ENCODE assay signal across 26 mouse cellular contexts in genomic region chr16:55394864-55395263, GRCm38 (mm10).
DNase-seq lines count a peak whose midpoint lies in the region; ATAC-seq and TF ChIP-seq lines count a peak whose summit lies in the region.
"Had no signal": no experiment of that assay in that cellular context is flagged by ENCODE, and none has a peak within 500 bp of the region (broad histone marks: within the 10 kb centered on the region; RNA-seq: fewer than 3 reads in every experiment).

No protein-coding gene starts in this region.

- no peak overlapping the region for H3K27ac ChIP-seq in lung, postnatal 0 days (ENCODE audit: low read length)
- no peak overlapping the region for H3K27ac ChIP-seq in forebrain, postnatal 0 days (ENCODE audit: low read depth, low read length)
- H3K27ac ChIP-seq: embryonic facial prominence, embryonic 10.5 days; embryonic facial prominence, embryonic 13.5 days; heart, adult 2 months; heart, embryonic 10.5 days; heart, embryonic 13.5 days; hindbrain, embryonic 12.5 days; hindbrain, embryonic 15.5 days had no signal

- H3K27me3 ChIP-seq in lung, postnatal 0 days (replicated peaks; ENCODE audit: insufficient read depth, low read length): no peaks in the 10 kb centered on the region
- no peaks in the 10 kb centered on the region for H3K27me3 ChIP-seq in forebrain, postnatal 0 days (ENCODE audit: insufficient read depth, low read length)
- H3K27me3 ChIP-seq: CH12.LX; embryonic facial prominence, embryonic 13.5 days; heart, embryonic 13.5 days; hindbrain, embryonic 12.5 days; hindbrain, embryonic 15.5 days had no signal

- TF ChIP-seq CTCF in lung, postnatal 0 days (IDR thresholded peaks at IDR 0.05): no peak
- no peak for TF ChIP-seq CTCF in forebrain, postnatal 0 days (IDR thresholded peaks at IDR 0.05; ENCODE audit: low read depth)

- DNase-seq in lung, postnatal 0 days (ENCODE audit: low spot score): peak; percentile 12
- DNase-seq in lung, postnatal 25 days (ENCODE audit: low spot score): no peak
- DNase-seq in Muller cell, postnatal 12 days (ENCODE audit: inconsistent ontology term): peak; percentile 57
- peak; percentile 17 for DNase-seq in fibroblast of lung, adult 2 months (ENCODE audit: low read depth)
- DNase-seq in forebrain, postnatal 0 days: no peak
- DNase-seq in frontal cortex, postnatal 14 days (ENCODE audit: low spot score in 2 of 2): no peak
- DNase-seq: B cell, adult 2 months; cerebellum, adult 11 months; cerebellum, adult 8-10 months; cerebellum, postnatal 10 days; cerebellum, postnatal 36 days; embryo, embryonic 11 days; gastrocnemius, postnatal 10 days; gastrocnemius, postnatal 36 days; heart, adult 2 months had no signal

- H3K4me1 ChIP-seq in lung, postnatal 0 days (ENCODE audit: insufficient read depth, low read depth, low read length): no peaks in the 10 kb centered on the region
- no peaks in the 10 kb centered on the region for H3K4me1 ChIP-seq in forebrain, postnatal 0 days (ENCODE audit: insufficient read depth)
- H3K4me1 ChIP-seq: embryonic facial prominence, embryonic 10.5 days; embryonic facial prominence, embryonic 13.5 days; heart, embryonic 10.5 days; heart, embryonic 13.5 days; hindbrain, embryonic 12.5 days; hindbrain, embryonic 15.5 days had no signal

- no peak for TF ChIP-seq EP300 in lung, postnatal 0 days (IDR thresholded peaks at IDR 0.05)

- no peak overlapping the region for H3K4me3 ChIP-seq in lung, postnatal 0 days (ENCODE audit: low read depth, low read length)
- H3K4me3 ChIP-seq in forebrain, postnatal 0 days (ENCODE audit: low read depth, low read length): no peak overlapping the region
- H3K4me3 ChIP-seq: embryonic facial prominence, embryonic 10.5 days; embryonic facial prominence, embryonic 13.5 days; heart, adult 2 months; heart, embryonic 10.5 days; heart, embryonic 13.5 days; hindbrain, embryonic 12.5 days; hindbrain, embryonic 15.5 days had no signal

- 64% methylated on average over 3 of the region's 3 CpGs for WGBS in lung, postnatal 0 days
- 77% methylated on average over 3 of the region's 3 CpGs for WGBS in forebrain, postnatal 0 days

- no peak for ATAC-seq in lung, postnatal 0 days
- no peak for ATAC-seq in forebrain, postnatal 0 days
- ATAC-seq: activated CD4-positive, CD25-positive, alpha-beta regulatory T cell, adult 4 months; forebrain, embryonic 14.5 days; intestine, postnatal 0 days had no signal

- no peak overlapping the region for H3K9ac ChIP-seq in lung, postnatal 0 days (replicated peaks; ENCODE audit: low read depth)
- no peak overlapping the region for H3K9ac ChIP-seq in forebrain, postnatal 0 days
- H3K9ac ChIP-seq: embryonic facial prominence, embryonic 13.5 days; heart, embryonic 13.5 days; hindbrain, embryonic 12.5 days; hindbrain, embryonic 15.5 days had no signal

- no peak overlapping the region for H3K4me2 ChIP-seq in lung, postnatal 0 days (replicated peaks; ENCODE audit: low read depth, low read length)
- H3K4me2 ChIP-seq in forebrain, postnatal 0 days (ENCODE audit: low read depth): no peak overlapping the region
- H3K4me2 ChIP-seq: embryonic facial prominence, embryonic 13.5 days; heart, embryonic 13.5 days; hindbrain, embryonic 12.5 days; hindbrain, embryonic 15.5 days had no signal

- no peaks in the 10 kb centered on the region for H3K36me3 ChIP-seq in lung, postnatal 0 days (ENCODE audit: insufficient read depth, low read length)
- H3K36me3 ChIP-seq in forebrain, postnatal 0 days (ENCODE audit: insufficient read depth): no peaks in the 10 kb centered on the region
- H3K36me3 ChIP-seq: embryonic facial prominence, embryonic 10.5 days; embryonic facial prominence, embryonic 13.5 days; G1E; heart, embryonic 10.5 days; heart, embryonic 13.5 days; hindbrain, embryonic 12.5 days; hindbrain, embryonic 15.5 days had no signal

- no peaks in the 10 kb centered on the region for H3K9me3 ChIP-seq in lung, postnatal 0 days (ENCODE audit: low read length)
- H3K9me3 ChIP-seq in forebrain, postnatal 0 days (ENCODE audit: low read length): no peaks in the 10 kb centered on the region
- H3K9me3 ChIP-seq: embryonic facial prominence, embryonic 10.5 days; embryonic facial prominence, embryonic 13.5 days; G1E; heart, embryonic 10.5 days; heart, embryonic 13.5 days; hindbrain, embryonic 12.5 days; hindbrain, embryonic 15.5 days had no signal

Comparison
In these comparisons a context has a peak if more than half of its experiments do, and no peak if none do; other contexts are left out.
1. DNase-seq: peak in lung, postnatal 0 days (single experiment), Muller cell, postnatal 12 days (single experiment) and fibroblast of lung, adult 2 months (single experiment); none in lung, postnatal 25 days (single experiment), forebrain, postnatal 0 days (single experiment) and frontal cortex, postnatal 14 days (0 of 2).